In the genomic region with DNA sequence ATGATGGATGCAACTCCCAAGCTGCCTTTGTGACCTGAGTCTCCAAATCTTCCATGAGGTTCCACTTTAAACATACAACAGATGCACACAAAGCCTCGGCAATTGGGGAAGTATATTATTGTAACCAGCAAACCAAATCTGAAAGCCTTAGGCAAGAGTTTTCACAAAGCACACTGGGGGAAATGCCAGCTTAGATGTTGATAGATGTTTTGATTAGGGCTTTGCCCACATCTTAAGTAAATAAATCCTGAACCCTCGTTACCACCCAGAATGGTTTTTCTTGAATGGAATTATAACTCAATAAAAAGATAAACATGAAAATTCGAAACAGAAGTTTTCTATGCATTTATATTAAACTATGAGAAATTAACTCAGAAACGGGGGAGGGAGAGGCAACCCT, we compare ENCODE assay signal across 16 mouse cellular contexts.
"Had no signal": no experiment of that assay in that cellular context is flagged by ENCODE, and none has a peak within 500 bp of the region (broad histone marks: within the 10 kb centered on the region; RNA-seq: fewer than 3 reads in every experiment).

No protein-coding gene starts in this region.

- H3K9ac ChIP-seq: lung, embryonic 15.5 days; midbrain, embryonic 13.5 days; midbrain, embryonic 15.5 days; neural tube, embryonic 12.5 days had no signal

- H3K27me3 ChIP-seq: lung, embryonic 15.5 days; megakaryocyte, embryonic 14.5 days; midbrain, embryonic 13.5 days; midbrain, embryonic 15.5 days; neural tube, embryonic 12.5 days had no signal

- H3K4me1 ChIP-seq: megakaryocyte, embryonic 14.5 days; midbrain, embryonic 13.5 days; midbrain, embryonic 15.5 days; neural tube, embryonic 12.5 days had no signal

- H3K27ac ChIP-seq: lung, embryonic 15.5 days; macrophage; midbrain, embryonic 13.5 days; midbrain, embryonic 15.5 days; neural tube, embryonic 12.5 days had no signal

- H3K36me3 ChIP-seq: lung, embryonic 15.5 days; midbrain, embryonic 13.5 days; midbrain, embryonic 15.5 days; neural tube, embryonic 12.5 days had no signal

- DNase-seq: lung, adult 2 months; lung, postnatal 14 days; lung, postnatal 36 days; right cerebral cortex, postnatal 14 days; spleen, adult 18-20 months; thymus, adult 18-20 months; thymus, postnatal 14 days; thymus, postnatal 36 days had no signal

- ATAC-seq: lung, postnatal 0 days; midbrain, embryonic 13.5 days; midbrain, embryonic 15.5 days had no signal

- H3K4me3 ChIP-seq: lung, embryonic 15.5 days; megakaryocyte, embryonic 14.5 days; midbrain, embryonic 13.5 days; midbrain, embryonic 15.5 days; neural tube, embryonic 12.5 days had no signal

- H3K9me3 ChIP-seq: lung, embryonic 15.5 days; midbrain, embryonic 13.5 days; midbrain, embryonic 15.5 days; neural tube, embryonic 12.5 days had no signal

- H3K4me2 ChIP-seq: lung, embryonic 15.5 days; midbrain, embryonic 11.5 days; midbrain, embryonic 13.5 days; midbrain, embryonic 15.5 days; neural tube, embryonic 12.5 days had no signal
